Mouse (Mus musculus) activated CD4-positive, CD25-positive, alpha-beta regulatory T cell, adult 4 months (primary cell): ENCODE measurements around the gene Slc6a5. TPM values are rescaled to one million over a fixed set of nuclear protein-coding genes. Genes with fewer than 3 reads are reported as not detected.

Experiments used
- ATAC-seq: one replicate; pipeline ENCODE4 v1.8.0; 2017
- polyA plus RNA-seq, 2 experiments: library from polyadenylated mRNA; unstranded; fragments of 100-300 nt; shearing (Covaris generic); gene quantifications; one replicate each; pipeline ENCODE4 v1.2.1; 2017

Slc6a5 gene
- polyA plus RNA-seq, 2 experiments from 2014 or later = not detected

DNA sequence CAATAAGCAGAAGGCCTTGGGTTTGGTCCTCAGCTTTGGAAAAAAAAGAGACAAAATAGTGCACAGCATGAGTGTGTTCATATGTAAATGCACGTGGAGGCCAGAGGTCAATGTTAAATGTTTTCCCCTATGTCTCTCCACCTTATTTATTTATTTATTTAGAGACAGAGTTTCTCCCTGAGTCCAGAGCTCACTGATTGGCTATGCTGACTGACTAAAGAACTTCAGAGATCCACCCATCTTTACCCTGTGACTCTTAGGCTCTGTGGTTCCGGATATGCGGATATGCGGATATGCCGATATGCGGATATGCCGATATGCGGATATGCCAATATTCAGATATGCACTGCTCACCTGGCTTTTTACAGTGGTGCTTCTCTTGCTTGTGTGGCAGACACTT is 76.0 kb downstream of the Slc6a5 start:
- no peak for ATAC-seq

- ATAC-seq = no peak
Measured at GRCm38 (mm10) chr7:49999321-49999720, 89.4 kb downstream of the Slc6a5 start.

DNA sequence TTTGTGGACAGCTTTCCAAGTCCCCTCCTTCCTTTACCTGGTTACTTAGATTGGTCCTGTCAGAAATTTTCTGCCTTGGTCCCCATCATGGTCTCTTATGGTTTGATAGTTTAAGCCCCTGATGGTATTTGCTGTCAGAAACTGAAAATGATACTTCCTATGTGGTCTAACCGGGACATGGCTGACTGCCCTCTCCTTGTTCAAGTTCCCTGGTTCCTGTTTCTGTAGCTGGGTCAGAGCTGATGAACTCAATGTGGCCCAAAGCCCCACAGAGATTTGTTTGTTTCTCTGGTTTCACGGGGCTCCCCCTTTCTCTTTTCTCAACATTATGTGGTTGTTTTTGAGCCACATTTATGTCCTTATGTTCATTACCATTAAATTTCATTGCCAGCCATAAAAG is 95.3 kb downstream of the Slc6a5 start:
- ATAC-seq = no peak

Other genes with a start within 250 kb of the Slc6a5 start
- 10 to 100 TPM; 38.4 to 46.6 TPM for gene Htatip2, start 151.0 kb upstream of the Slc6a5 start, polyA plus RNA-seq
- 10 to 100 TPM in 1 of 2 experiments, 1 to 10 TPM in 1; 9.1 to 13.9 TPM for gene Prmt3, start 131.8 kb upstream of the Slc6a5 start, polyA plus RNA-seq
- gene Nell1, start 64.7 kb downstream of the Slc6a5 start, polyA plus RNA-seq = under 1 TPM in 1 of 2 experiments, not detected in 1; 0.05 TPM